Mouse (Mus musculus): ENCODE results near the gene 4930583I09Rik. TPM values are rescaled to one million over a fixed set of nuclear protein-coding genes. Genes with fewer than 3 reads are reported as not detected.

4930583I09Rik gene
- polyA plus RNA-seq, 1 experiment from 2014 or later: not detected

DNA sequence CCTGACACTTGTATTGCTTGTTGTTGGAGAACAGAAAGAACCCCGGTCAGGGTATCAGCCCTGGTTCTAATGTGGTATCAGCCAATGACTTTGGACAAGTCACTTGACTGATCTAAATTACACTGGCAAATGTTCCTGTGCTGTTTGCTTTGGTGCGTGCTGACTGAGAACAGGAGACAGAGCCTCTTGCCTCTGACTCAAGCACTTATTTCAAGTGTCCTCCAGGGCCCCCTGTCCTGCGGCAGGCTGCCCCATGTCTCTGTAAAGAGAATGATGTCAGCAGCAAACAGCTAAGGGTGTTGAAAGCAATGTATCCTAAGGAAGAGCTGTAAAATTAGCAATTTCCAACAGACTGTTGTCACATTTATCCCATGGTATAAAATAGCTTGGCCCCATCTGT lies 46.7 kb downstream of the 4930583I09Rik start:
- Histone ChIP-seq H3K27me3 (replicated peaks) (no peaks in the 10 kb centered on the region), H3K36me3 (no peaks in the 10 kb centered on the region), H3K9me3 (no peaks in the 10 kb centered on the region), H3K4me2 (replicated peaks) (no peak overlapping the region), H3K27ac (no peak overlapping the region), H3K4me1 (no peaks in the 10 kb centered on the region), H3K9ac (no peak overlapping the region), H3K4me3 (no peak overlapping the region)
- WGBS: 69% methylated on average over 3 of the region's 3 CpGs
- ATAC-seq (ENCODE audit: low FRiP score, low read depth): no peak

DNA sequence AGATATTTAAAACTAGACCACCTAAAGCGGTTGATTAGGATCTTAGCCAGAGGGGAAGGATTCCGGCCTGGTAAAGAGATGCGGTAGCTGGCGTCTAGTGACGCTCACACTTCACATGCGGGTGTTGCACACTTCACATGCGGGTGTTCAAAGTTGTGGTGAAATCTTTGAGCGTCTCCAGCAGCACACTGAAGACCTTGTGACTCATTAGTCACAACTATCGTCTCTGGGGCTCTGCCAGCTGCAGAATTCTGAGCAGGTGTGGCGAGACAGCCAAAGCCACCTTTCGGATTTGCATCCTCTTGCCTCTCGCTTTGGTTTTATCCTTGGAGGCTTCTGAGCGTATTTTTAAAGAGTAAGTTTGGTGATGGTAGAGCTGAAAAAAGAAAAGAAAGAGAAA lies 47.6 kb downstream of the 4930583I09Rik start:
- 88% methylated on average over 13 of the region's 13 CpGs for whole genome bisulfite sequencing
- Histone ChIP-seq H3K9me3 (no peaks in the 10 kb centered on the region), H3K36me3 (no peaks in the 10 kb centered on the region), H3K4me3 (no peak overlapping the region), H3K4me2 (replicated peaks) (no peak overlapping the region), H3K27ac (no peak overlapping the region), H3K27me3 (replicated peaks) (no peaks in the 10 kb centered on the region), H3K4me1 (no peaks in the 10 kb centered on the region), H3K9ac (no peak overlapping the region)
- ATAC-seq (ENCODE audit: low FRiP score, low read depth): no peak

DNA sequence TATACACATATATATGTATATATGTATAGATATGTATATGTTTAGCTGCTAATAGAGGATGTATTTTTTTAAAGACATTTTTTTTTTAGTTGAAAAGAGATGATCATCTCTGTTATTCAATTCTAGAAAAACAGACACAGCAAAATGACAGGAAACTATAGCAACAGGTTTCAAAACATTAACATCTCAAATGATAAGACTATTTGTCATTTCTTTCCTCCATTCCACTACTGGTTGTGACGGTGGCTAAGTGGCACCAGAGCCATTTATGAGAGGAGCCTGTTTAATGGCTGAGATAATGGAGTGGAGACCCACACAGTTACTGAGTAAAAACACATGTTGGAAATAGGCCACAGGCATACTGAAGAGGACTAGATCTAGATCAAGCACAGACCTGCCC lies 49.9 kb downstream of the 4930583I09Rik start:
- Histone ChIP-seq H3K4me3 (no peak overlapping the region), H3K4me1 (no peaks in the 10 kb centered on the region), H3K4me2 (replicated peaks) (no peak overlapping the region), H3K27ac (no peak overlapping the region), H3K27me3 (replicated peaks) (no peaks in the 10 kb centered on the region), H3K36me3 (no peaks in the 10 kb centered on the region), H3K9me3 (no peaks in the 10 kb centered on the region), H3K9ac (no peak overlapping the region)
- 53% methylated on average over 1 of the region's 1 CpGs for WGBS
- ATAC-seq (ENCODE audit: low FRiP score, low read depth): no peak

Other genes starting within 250 kb of the 4930583I09Rik start
- gene Man2a1, start 235.3 kb downstream of the 4930583I09Rik start, polyA plus RNA-seq (2016; fragmentation: Nextera tagmentation; extraction: Ambion mirVana): 5.3 and 5.4 TPM in 2 replicates

All from neural tube, embryonic 12.5 days (tissue).